Mouse (Mus musculus) megakaryocyte-erythroid progenitor cell, adult 5 weeks (primary cell): Measurements from ENCODE around the gene Nkg7. TPM values are rescaled to one million over a fixed set of nuclear protein-coding genes. Genes with fewer than 3 reads are reported as not detected.

ENCODE experiments used
- polyA plus RNA-seq: library from polyadenylated mRNA; stranded (reverse); fragments of >175 nt; gene quantifications from 2 replicates; pipeline ENCODE4 v1.2.3, GENCODE M21; 2012

The Nkg7 gene
- 20.5 and 36.9 TPM in 2 replicates for polyA plus RNA-seq

DNA sequence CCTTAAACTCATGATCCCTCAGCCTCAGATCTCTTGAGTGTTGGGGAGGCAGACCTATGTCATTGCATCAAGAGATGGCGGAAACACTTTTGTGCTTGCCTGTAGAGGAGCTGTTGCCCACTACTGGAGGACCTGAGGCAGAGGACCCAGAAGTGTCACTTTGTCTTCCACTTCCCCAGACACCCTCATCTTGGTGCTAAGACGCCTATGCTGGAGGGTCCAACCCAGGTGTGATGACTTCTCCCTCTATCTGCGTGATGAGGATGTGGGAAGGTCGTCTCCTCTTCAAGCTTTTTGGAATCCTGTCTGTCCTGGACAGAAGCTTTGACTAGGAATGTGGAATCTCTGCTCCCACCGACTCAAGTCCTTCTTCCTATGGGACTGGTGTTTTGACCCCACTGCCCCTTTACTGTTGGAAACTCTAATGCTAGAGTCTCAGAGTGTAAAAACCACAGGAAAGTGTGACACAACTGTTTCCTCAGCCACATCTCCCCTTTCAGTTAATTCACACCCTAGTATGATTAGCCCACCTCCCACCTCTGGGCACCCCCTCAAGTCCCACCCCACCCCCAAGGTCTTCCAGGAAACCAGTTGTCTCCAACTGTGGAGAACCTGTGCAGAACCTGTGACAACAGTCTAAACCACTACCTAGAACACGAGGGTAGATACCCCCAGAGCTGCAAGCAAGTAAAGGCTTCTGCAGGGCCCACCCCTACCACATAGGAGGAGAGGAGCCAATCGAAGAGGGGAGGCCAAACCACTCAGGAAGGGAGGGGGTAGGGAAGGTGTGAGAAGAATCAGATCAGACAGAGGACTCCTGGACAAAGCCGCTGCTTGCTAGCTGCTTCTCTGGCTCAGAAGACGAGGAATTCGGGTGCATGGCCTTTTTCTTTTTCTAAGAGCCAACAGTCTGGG lies at the start of gene Nkg7:
Nkg7 (plus strand) TSS at position 733 of the 915 bp plus-strand sequence.

DNA sequence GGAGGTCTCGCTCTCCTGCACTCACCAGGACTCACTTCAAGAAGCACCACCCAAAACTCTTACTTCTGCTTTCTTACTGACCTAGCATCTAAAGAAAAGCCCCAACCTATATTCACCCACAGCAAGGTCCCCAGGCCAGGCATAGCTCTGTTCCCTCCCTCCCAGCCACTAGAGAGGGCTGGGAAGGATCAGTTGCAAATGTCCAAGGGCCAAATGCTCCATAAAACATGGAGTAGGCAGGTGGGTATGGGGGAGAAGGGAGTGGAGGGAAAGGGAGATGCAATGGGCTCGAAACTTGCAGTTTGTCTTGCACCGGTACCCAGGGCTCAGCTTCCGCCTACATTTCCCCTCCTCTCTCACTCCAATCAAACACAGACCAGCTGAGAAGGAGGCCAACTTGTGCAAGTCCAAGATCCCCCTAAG lies 28.7 kb upstream of the Nkg7 start, which contains the start of gene Siglecg:
Siglecg (plus strand) TSS at position 74 of the 423 bp plus-strand sequence.

DNA sequence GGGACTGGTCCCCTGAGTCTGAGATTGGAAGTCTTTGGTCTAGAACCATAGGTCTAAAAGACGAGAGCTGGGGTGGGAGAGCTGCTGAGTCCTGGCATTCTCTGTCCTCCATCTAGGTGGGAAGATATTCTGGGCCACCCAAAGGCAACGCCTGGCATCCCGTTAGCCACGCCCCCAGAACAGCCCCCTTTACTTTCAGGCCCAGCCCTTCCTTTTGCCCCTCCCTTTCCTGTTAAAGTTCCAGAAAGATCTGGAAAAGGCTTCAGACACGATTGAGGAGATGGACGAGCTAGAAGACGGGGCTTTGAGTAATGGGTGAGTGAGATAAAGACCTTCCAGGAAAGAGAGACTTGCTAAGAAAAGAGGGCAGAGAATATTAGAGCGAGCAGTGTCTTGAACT lies 9.5 kb upstream of the Nkg7 start, which contains the start of gene Lim2:
Lim2 (plus strand) TSS at position 265 of the 400 bp plus-strand sequence.

DNA sequence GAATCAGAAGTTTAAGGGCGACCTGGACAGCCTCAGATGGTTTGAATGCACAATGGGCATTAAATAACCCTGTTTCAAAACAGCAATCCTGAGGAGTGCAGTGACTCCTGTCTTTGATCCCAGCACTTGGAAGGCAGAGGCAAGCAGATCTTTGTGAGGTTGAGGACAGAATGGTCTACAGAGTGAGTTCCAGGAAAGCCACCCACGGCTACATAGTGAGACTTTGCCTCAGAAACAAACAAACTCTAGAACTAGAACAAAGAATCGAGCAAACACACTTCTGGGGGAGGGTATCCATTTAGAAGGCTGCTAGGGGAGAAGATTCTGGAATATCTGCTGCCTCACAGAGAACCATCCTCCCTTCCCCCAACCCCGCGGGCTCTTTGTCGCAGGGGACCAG lies 3.6 kb downstream of the Nkg7 start, which contains the start of gene Cldnd2:
Cldnd2 (plus strand) TSS at position 301 of the 400 bp plus-strand sequence.

DNA sequence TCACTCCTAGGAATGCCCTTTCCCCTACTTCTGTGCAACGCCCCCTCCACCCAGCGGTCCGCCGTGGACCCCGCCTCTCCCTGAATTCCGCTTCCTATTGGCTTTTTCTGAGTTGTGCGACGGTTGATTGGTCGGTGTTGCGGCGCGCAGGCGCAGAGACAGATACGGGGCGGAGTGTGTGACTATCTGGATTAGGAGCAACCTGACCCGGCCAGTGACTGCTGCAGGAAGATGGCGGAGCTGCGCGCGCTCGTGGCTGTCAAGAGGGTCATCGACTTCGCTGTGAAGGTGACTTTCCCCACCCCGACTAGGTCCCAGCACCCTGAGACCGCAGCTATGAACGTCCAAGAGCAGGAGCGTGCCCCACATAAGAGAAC lies 7.0 kb downstream of the Nkg7 start, which contains the start of the genes Etfb and Gm45233:
Etfb (plus strand) TSS at position 167 of the 377 bp plus-strand sequence.
Gm45233 (plus strand) TSS at position 212 of the 377 bp plus-strand sequence.

DNA sequence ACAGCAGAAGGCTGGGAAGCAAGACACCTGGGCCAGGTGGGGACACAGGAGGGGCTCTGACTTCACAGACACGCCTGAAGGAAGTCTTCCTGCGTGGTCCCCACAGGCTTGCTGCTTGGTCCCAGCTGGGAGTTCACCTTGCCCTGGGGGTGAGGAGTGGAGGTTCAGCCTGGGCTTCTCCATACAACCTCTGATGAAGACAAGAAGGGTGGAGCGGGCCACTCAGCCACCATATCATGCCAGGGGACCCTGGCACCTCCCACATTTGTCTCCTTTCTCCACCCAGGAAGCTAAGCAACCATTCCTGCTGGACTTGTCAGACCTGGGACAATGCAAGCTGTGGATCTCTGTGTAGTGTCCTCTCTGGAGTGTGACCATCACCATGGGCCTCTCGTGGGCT lies 26.0 kb downstream of the Nkg7 start, which contains the start of gene Vsig10l:
Vsig10l (plus strand) TSS at position 301 of the 400 bp plus-strand sequence.

Other genes starting within 250 kb of the Nkg7 start
- 3.8 and 4.9 TPM in 2 replicates for gene Zfp715, start 123.8 kb upstream of the Nkg7 start, polyA plus RNA-seq
- gene Siglecf, start 85.7 kb upstream of the Nkg7 start, polyA plus RNA-seq: 9.8 and 10.6 TPM in 2 replicates
- 9.9 and 20.2 TPM in 2 replicates for gene Siglecg, start 28.9 kb upstream of the Nkg7 start, polyA plus RNA-seq
- gene Lim2, start 9.4 kb upstream of the Nkg7 start, polyA plus RNA-seq: 3.0 and 3.5 TPM in 2 replicates
- 0.26 TPM in 1 of 2 replicates, not detected in the other for gene Cldnd2, start 3.7 kb downstream of the Nkg7 start, polyA plus RNA-seq
- gene Etfb, start 7.0 kb downstream of the Nkg7 start, polyA plus RNA-seq: 228 and 243 TPM in 2 replicates
- 0.39 and 0.93 TPM in 2 replicates for gene Gm45233, start 7.1 kb downstream of the Nkg7 start, polyA plus RNA-seq
- 21.8 and 23.6 TPM in 2 replicates for gene Vsig10l, start 26.1 kb downstream of the Nkg7 start, polyA plus RNA-seq
- 0.09 TPM in 1 of 2 replicates, not detected in the other for gene Iglon5, start 53.0 kb downstream of the Nkg7 start, polyA plus RNA-seq
- 0.05 and 0.07 TPM in 2 replicates for gene 4931406B18Rik, start 68.9 kb downstream of the Nkg7 start, polyA plus RNA-seq
- gene Cd33, start 107.4 kb downstream of the Nkg7 start, polyA plus RNA-seq: 3.4 and 4.1 TPM in 2 replicates
- gene Zfp658, start 125.2 kb downstream of the Nkg7 start, polyA plus RNA-seq: 0.25 and 0.46 TPM in 2 replicates
- gene Zfp719, start 142.5 kb downstream of the Nkg7 start, polyA plus RNA-seq: 0.04 and 0.14 TPM in 2 replicates
- not detected in 2 replicates for gene Zfp819, start 170.1 kb downstream of the Nkg7 start, polyA plus RNA-seq
- gene Ceacam18, start 197.6 kb downstream of the Nkg7 start, polyA plus RNA-seq: not detected in 2 replicates
- gene Siglece, start 223.1 kb downstream of the Nkg7 start, polyA plus RNA-seq: 0.99 and 3.2 TPM in 2 replicates
- gene Ctu1, start 234.9 kb downstream of the Nkg7 start, polyA plus RNA-seq: 18.6 and 19.4 TPM in 2 replicates